Mouse (Mus musculus) layer of hippocampus, adult 18-20 months (tissue): ENCODE measurements around the gene Tgfb1i1. TPM values are rescaled to one million over a fixed set of nuclear protein-coding genes. Genes with fewer than 3 reads are reported as not detected.

Experiments used
- DNase-seq, 2 experiments: peaks; one replicate each; pipeline ENCODE4 v3.0.0; 2022; ENCODE audit warnings: low spot score in 2 of 2
- total RNA-seq, 2 experiments: library from RNA; stranded (reverse); gene quantifications; 2 replicates each; pipeline ENCODE4 v1.2.3; 2021

The Tgfb1i1 gene
- total RNA-seq, 2 experiments from 2014 or later = 9.2 to 12.0 TPM

- DNase-seq = no peak
These were observed 2.7 kb upstream of the Tgfb1i1 start for GRCm38 (mm10) chr7:128243921-128244320.

GRCm38 (mm10) chr7:128244410-128245025, 2.1 kb upstream of the Tgfb1i1 start:
- no peak for DNase-seq

GRCm38 (mm10) chr7:128245547-128245946, 1.1 kb upstream of the Tgfb1i1 start:
- DNase-seq = no peak

GRCm38 (mm10) chr7:128247443-128247842, 831 bp downstream of the Tgfb1i1 start:
- DNase-seq = peak; percentile 72 to 91

- DNase-seq = no peak
These were observed 1.8 kb downstream of the Tgfb1i1 start for GRCm38 (mm10) chr7:128248081-128249042.

- no peak for DNase-seq
These were observed 3.4 kb downstream of the Tgfb1i1 start for GRCm38 (mm10) chr7:128249998-128250397.

GRCm38 (mm10) chr7:128251946-128252345, 5.3 kb downstream of the Tgfb1i1 start:
- no peak for DNase-seq

GRCm38 (mm10) chr7:128252609-128253008, 6.0 kb downstream of the Tgfb1i1 start:
- DNase-seq = peak; percentile 78 to 88

GRCm38 (mm10) chr7:128254978-128255377, 8.4 kb downstream of the Tgfb1i1 start:
- DNase-seq = no peak

- no peak for DNase-seq
These were observed 9.1 kb downstream of the Tgfb1i1 start for GRCm38 (mm10) chr7:128255757-128256156.

- no peak for DNase-seq
These were observed 10.2 kb downstream of the Tgfb1i1 start for GRCm38 (mm10) chr7:128256783-128257334.

GRCm38 (mm10) chr7:128265411-128265810, 18.8 kb downstream of the Tgfb1i1 start, which contains the start of gene Slc5a2:
Slc5a2 (plus strand) TSS chr7:128265657.
- DNase-seq = no peak

GRCm38 (mm10) chr7:128266056-128266455, 19.4 kb downstream of the Tgfb1i1 start:
- no peak for DNase-seq

GRCm38 (mm10) chr7:128267391-128267790, 20.8 kb downstream of the Tgfb1i1 start:
- DNase-seq = no peak

- no peak for DNase-seq
These were observed 21.2 kb downstream of the Tgfb1i1 start for GRCm38 (mm10) chr7:128267813-128268212.

- DNase-seq = no peak
These were observed 23.8 kb downstream of the Tgfb1i1 start for GRCm38 (mm10) chr7:128270431-128270850.

- DNase-seq = no peak
These were observed 24.9 kb downstream of the Tgfb1i1 start for GRCm38 (mm10) chr7:128271496-128271895.

GRCm38 (mm10) chr7:128276051-128276450, 29.4 kb downstream of the Tgfb1i1 start:
- DNase-seq = no peak

GRCm38 (mm10) chr7:128279750-128280149, 33.1 kb downstream of the Tgfb1i1 start:
- DNase-seq = no peak

- no peak for DNase-seq
These were observed 35.2 kb downstream of the Tgfb1i1 start for GRCm38 (mm10) chr7:128281765-128282164.

- peak in 1 of 2 experiments; percentile 12 for DNase-seq
These were observed 36.1 kb downstream of the Tgfb1i1 start for GRCm38 (mm10) chr7:128282532-128283244.
